Mouse (Mus musculus) MEL (cell line): ENCODE results near the gene Nlrp6. TPM values are rescaled to one million over a fixed set of nuclear protein-coding genes. Genes with fewer than 3 reads are reported as not detected.
A peak's percentile ranks its signal among the peaks of the same experiment; 100 is the strongest.

ENCODE experiments used
- DNase-seq: peaks from one replicate; pipeline ENCODE4 v3.0.0; 2011; ENCODE audit warnings: low read depth, low spot score
- H3K27ac ChIP-seq: 2 replicates; pipeline ENCODE4 v1.5.1; 2012; ENCODE audit warnings: low read depth, mild to moderate bottlenecking, control low read depth, low read length, moderate library complexity; ENCODE audit not compliant: control insufficient read depth
- H3K27me3 ChIP-seq, 2 experiments: fragments of 150-350 bp in 1 of 2; sonication (generic) in 1 of 2; 2 replicates each; pipeline ENCODE4 v1.6.1; 2012; ENCODE audit warnings: low read length in 2 of 2, mild to moderate bottlenecking in 2 of 2, improper control_type of control experiment in 1 of 2, moderate library complexity in 1 of 2; ENCODE audit not compliant: insufficient read depth in 2 of 2, control insufficient read depth in 1 of 2
- H3K36me3 ChIP-seq, 2 experiments: 2 replicates each; pipeline ENCODE4 v1.6.1; 2012 to 2014; ENCODE audit warnings: low read length in 2 of 2, improper control_type of control experiment in 1 of 2, inconsistent platforms in 1 of 2, mild to moderate bottlenecking in 1 of 2; ENCODE audit not compliant: insufficient read depth in 2 of 2, control insufficient read depth in 1 of 2
- H3K4me1 ChIP-seq, 2 experiments: fragments of 150-350 bp in 1 of 2; sonication (generic) in 1 of 2; 2 replicates each; pipeline ENCODE4 v1.6.1; 2012; ENCODE audit warnings: low read length in 2 of 2, improper control_type of control experiment in 1 of 2, mild to moderate bottlenecking in 1 of 2; ENCODE audit not compliant: insufficient read depth in 2 of 2, control insufficient read depth in 1 of 2
- H3K4me3 ChIP-seq, 2 experiments: fragments of 150-350 bp in 1 of 2; sonication (generic) in 1 of 2; 2 replicates each; pipeline ENCODE4 v1.5.1; 2012; ENCODE audit warnings: low read depth in 2 of 2, low read length in 2 of 2, mild to moderate bottlenecking in 2 of 2, moderate library complexity in 2 of 2, control low read depth in 1 of 2, improper control_type of control experiment in 1 of 2; ENCODE audit not compliant: control insufficient read depth in 1 of 2, insufficient read depth in 1 of 2
- H3K79me2 ChIP-seq: 2 replicates; pipeline ENCODE4 v1.6.1; 2012; ENCODE audit warnings: mild to moderate bottlenecking, low read length, moderate library complexity; ENCODE audit not compliant: control insufficient read depth, poor library complexity, insufficient read depth
- H3K9ac ChIP-seq: 2 replicates; pipeline ENCODE4 v1.6.1; 2012; ENCODE audit warnings: low read depth, mild to moderate bottlenecking, control low read depth, low read length, moderate library complexity; ENCODE audit not compliant: control insufficient read depth, poor library complexity, severe bottlenecking
- H3K9me3 ChIP-seq: fragments of 150-350 bp; sonication (generic); replicated peaks from 2 replicates; pipeline ENCODE4 v1.6.1; 2012; ENCODE audit warnings: mild to moderate bottlenecking, low read length, improper control_type of control experiment, moderate library complexity; ENCODE audit not compliant: insufficient read depth
- BHLHE40 ChIP-seq: IDR thresholded peaks from 2 replicates; pipeline ENCODE4 v1.6.1; 2012; ENCODE audit warnings: low read depth, mild to moderate bottlenecking, inconsistent platforms, low read length, improper control_type of control experiment, borderline replicate concordance
- CHD2 ChIP-seq: IDR thresholded peaks from 2 replicates; pipeline ENCODE4 v1.6.1; 2011; ENCODE audit warnings: low read length, improper control_type of control experiment
- CTCF ChIP-seq, 3 experiments: IDR thresholded peaks in 2 of 3; conservative IDR thresholded peaks in 1 of 3; 2 replicates each; pipeline ENCODE4 v1.5.1; 2011 to 2012; ENCODE audit warnings: low read length in 3 of 3, low read depth in 2 of 3, mild to moderate bottlenecking in 2 of 3, improper control_type of control experiment in 1 of 3, inconsistent platforms in 1 of 3, mixed read lengths in 1 of 3, moderate library complexity in 1 of 3; ENCODE audit not compliant: control insufficient read depth in 1 of 3, insufficient read depth in 1 of 3, poor library complexity in 1 of 3, severe bottlenecking in 1 of 3
- GATA1 ChIP-seq: IDR thresholded peaks from 2 replicates; pipeline ENCODE4 v1.6.1; 2011; ENCODE audit warnings: low read depth, low read length, improper control_type of control experiment
- HCFC1 ChIP-seq: IDR thresholded peaks from 2 replicates; pipeline ENCODE4 v1.6.1; 2012; ENCODE audit warnings: low read depth, mild to moderate bottlenecking, inconsistent platforms, low read length, improper control_type of control experiment, moderate library complexity
- KAT2A ChIP-seq: conservative IDR thresholded peaks from 2 replicates; pipeline ENCODE4 v1.6.1; 2012; ENCODE audit warnings: low read depth, low read length, improper control_type of control experiment, inconsistent platforms
- MAX ChIP-seq: IDR thresholded peaks from 2 replicates; pipeline ENCODE4 v1.6.1; 2011; ENCODE audit warnings: low read length, improper control_type of control experiment
- MAZ ChIP-seq: IDR thresholded peaks from 2 replicates; pipeline ENCODE4 v1.6.1; 2012; ENCODE audit warnings: low read depth, mild to moderate bottlenecking, inconsistent platforms, low read length, improper control_type of control experiment
- MEF2A ChIP-seq: IDR thresholded peaks from 2 replicates; pipeline ENCODE4 v1.6.1; 2014; ENCODE audit warnings: low read depth, mild to moderate bottlenecking, inconsistent platforms, low read length, improper control_type of control experiment; ENCODE audit not compliant: poor library complexity, insufficient replicate concordance, severe bottlenecking; ENCODE audit errors: extremely low read depth
- MYB ChIP-seq: IDR thresholded peaks from 2 replicates; pipeline ENCODE4 v1.6.1; 2011; ENCODE audit warnings: mild to moderate bottlenecking, low read depth, low read length, improper control_type of control experiment
- NRF1 ChIP-seq: IDR thresholded peaks from 2 replicates; pipeline ENCODE4 v1.6.1; 2014; ENCODE audit warnings: low read depth, mild to moderate bottlenecking, inconsistent platforms, low read length, improper control_type of control experiment, moderate library complexity; ENCODE audit not compliant: poor library complexity, insufficient read depth, severe bottlenecking
- SMC3 ChIP-seq: IDR thresholded peaks from 2 replicates; pipeline ENCODE4 v1.6.1; 2011; ENCODE audit warnings: low read depth, low read length, improper control_type of control experiment
- TBP ChIP-seq: IDR thresholded peaks from 2 replicates; pipeline ENCODE4 v1.8.0; 2011; ENCODE audit warnings: low read depth, low read length, improper control_type of control experiment
- TCF12 ChIP-seq: IDR thresholded peaks from 2 replicates; pipeline ENCODE4 v1.6.1; 2014; ENCODE audit warnings: low read depth, mild to moderate bottlenecking, inconsistent platforms, low read length, improper control_type of control experiment, moderate library complexity
- UBTF ChIP-seq: IDR thresholded peaks from 2 replicates; pipeline ENCODE4 v1.6.1; 2012; ENCODE audit warnings: low read depth, mild to moderate bottlenecking, inconsistent platforms, low read length, improper control_type of control experiment, moderate library complexity, borderline replicate concordance; ENCODE audit not compliant: insufficient read depth
- USF1 ChIP-seq: IDR thresholded peaks from 2 replicates; pipeline ENCODE4 v1.6.1; 2014; ENCODE audit warnings: low read depth, mild to moderate bottlenecking, inconsistent platforms, low read length, improper control_type of control experiment, moderate library complexity
- ZKSCAN1 ChIP-seq: IDR thresholded peaks from 2 replicates; pipeline ENCODE4 v1.6.1; 2012; ENCODE audit warnings: low read depth, mild to moderate bottlenecking, inconsistent platforms, low read length, improper control_type of control experiment, moderate library complexity
- ZNF384 ChIP-seq: IDR thresholded peaks from 2 replicates; pipeline ENCODE4 v1.6.1; 2012; ENCODE audit warnings: low read depth, mild to moderate bottlenecking, inconsistent platforms, low read length, improper control_type of control experiment
- polyA plus RNA-seq, 2 experiments: library from polyadenylated mRNA; stranded (reverse) in 1 of 2; unstranded in 1 of 2; fragments of >175 nt in 1 of 2; fragments of >200 nt in 1 of 2; gene quantifications; 2 replicates each; pipeline versions ENCODE4 v1.2.1 to v1.2.4; 2012; ENCODE audit warnings: low replicate concordance in 2 of 2, low read depth in 1 of 2; ENCODE audit not compliant: insufficient read length in 2 of 2, insufficient read depth in 1 of 2, missing spikeins in 1 of 2
- total RNA-seq: library from RNA; depleted of rRNA; stranded (reverse); fragments of 300-350 nt; gene quantifications from 2 replicates; pipeline ENCODE4 v1.2.3, GENCODE M21; 2012

Gene Nlrp6
- total and polyA plus RNA-seq, 3 experiments, result not detected

DNA sequence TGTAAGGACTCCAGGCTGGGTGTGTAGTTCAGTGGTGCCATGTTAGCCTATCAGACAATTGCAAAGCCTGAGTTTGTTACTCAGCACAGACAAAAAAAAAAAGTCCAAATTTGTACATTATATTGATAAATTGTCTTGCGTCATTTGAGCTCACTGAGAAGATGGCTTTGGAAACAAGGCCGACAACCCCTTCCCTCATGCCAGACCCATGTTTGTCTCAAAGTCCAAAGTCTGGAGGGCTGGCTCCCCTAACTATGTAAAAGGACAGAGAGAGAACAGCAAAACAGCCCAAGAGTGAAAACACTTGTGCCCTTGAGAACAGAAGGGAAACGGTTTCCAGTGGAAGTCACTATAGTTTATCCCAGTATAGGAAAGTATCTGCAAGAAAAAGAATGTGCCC is 40.3 kb upstream of the Nlrp6 start:
- H3K4me3 ChIP-seq, result no peak overlapping the region
- no peak for DNase-seq
- H3K9me3 ChIP-seq, result no peaks in the 10 kb centered on the region
- peaks cover 0 to 18% of the 10 kb centered on the region in 2 experiments; a peak in 2 of 4 replicates for H3K36me3 ChIP-seq
- no peaks in the 10 kb centered on the region for H3K27me3 ChIP-seq
- H3K27ac ChIP-seq, result no peak overlapping the region
- H3K9ac ChIP-seq, result no peak overlapping the region
- peaks cover 0 to 14% of the 10 kb centered on the region in 2 experiments; a peak in 3 of 4 replicates for H3K4me1 ChIP-seq
- no peak for TF ChIP-seq CTCF (IDR thresholded peaks at IDR 0.05 in 2 of 3, conservative IDR thresholded peaks at IDR 0.05 in 1 of 3; ENCODE audit: control insufficient read depth in 1 of 3, insufficient read depth in 1 of 3, low read depth in 2 of 3, low read length in 3 of 3, poor library complexity in 1 of 3, severe bottlenecking in 1 of 3)
- no peak for TF ChIP-seq MAZ
- TF ChIP-seq MEF2A, result no peak
- no peak for TF ChIP-seq SMC3
- no peak for TF ChIP-seq ZKSCAN1
- no peak for TF ChIP-seq MYB
- no peak; the same call in 1 of the 2 replicates for TF ChIP-seq ZNF384
- no peak for TF ChIP-seq NRF1
- TF ChIP-seq MAX, result no peak
- no peak for TF ChIP-seq HCFC1
- TF ChIP-seq KAT2A, result no peak
- TF ChIP-seq BHLHE40, result no peak
- peaks cover 15% of the 10 kb centered on the region for H3K79me2 ChIP-seq

DNA sequence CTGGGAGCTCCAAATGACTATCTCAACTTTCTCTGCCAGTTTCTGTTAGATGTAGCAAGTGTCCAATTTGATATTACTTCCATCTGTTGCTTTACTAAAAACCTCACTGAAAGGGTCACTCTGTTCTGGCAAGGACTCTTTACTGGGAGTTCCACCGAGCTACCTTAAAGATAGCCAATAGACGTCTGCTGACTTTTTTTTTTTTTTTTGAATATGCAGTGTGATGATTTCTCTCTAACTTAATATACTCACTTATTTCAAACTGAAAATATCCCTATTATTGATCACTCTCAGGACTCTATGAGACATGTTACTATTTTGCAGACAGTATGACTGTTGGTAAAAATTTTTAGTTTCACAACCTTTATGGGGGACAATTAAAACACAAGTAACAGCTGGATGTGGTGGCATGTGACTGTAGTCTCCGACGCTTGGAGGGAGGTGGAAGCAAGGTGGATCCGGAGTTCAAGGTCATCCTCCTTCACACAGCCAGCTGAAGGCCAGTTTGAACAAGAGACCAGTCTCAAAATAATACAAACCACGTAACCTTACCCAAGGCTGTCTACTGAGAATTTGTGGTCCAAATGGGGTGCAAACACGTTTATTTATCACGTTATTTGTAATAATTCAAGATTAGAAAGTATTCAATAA is 39.7 kb upstream of the Nlrp6 start:
- no peak overlapping the region; the same call in 1 of the 2 replicates for H3K27ac ChIP-seq
- H3K36me3 ChIP-seq, result peaks cover 0 to 18% of the 10 kb centered on the region in 2 experiments; a peak in 2 of 4 replicates

More for the DNA sequence above, 39.7 kb upstream of the Nlrp6 start:
- H3K79me2 ChIP-seq, result peaks cover 15% of the 10 kb centered on the region
- peak overlapping the region; percentile 92 for H3K4me3 ChIP-seq
- H3K27me3 ChIP-seq, result no peaks in the 10 kb centered on the region
- peak overlapping the region; percentile 66 for H3K9ac ChIP-seq
- H3K9me3 ChIP-seq, result no peaks in the 10 kb centered on the region
- DNase-seq, result no peak
- TF ChIP-seq GATA1 (no peak), UBTF (no peak), TBP (no peak), TCF12 (no peak), USF1 (0 out of 2 replicates have a peak, but pooled peaks have one; percentile 44), ZNF384 (peak; percentile 68; the same call in 1 of the 2 replicates), SMC3 (no peak), CHD2 (no peak)
- H3K4me1 ChIP-seq, result peaks cover 0 to 14% of the 10 kb centered on the region in 2 experiments; a peak in 3 of 4 replicates
